Mouse (Mus musculus) brown adipose tissue, adult 24 weeks (tissue): ENCODE data around the gene Clec2g. TPM values are rescaled to one million over a fixed set of nuclear protein-coding genes. Genes with fewer than 3 reads are reported as not detected.

ENCODE experiments used
- H3K27ac ChIP-seq: fragments of 200-500 bp; replicated peaks from 2 replicates; pipeline ENCODE4 v1.5.1; 2012; ENCODE audit warnings: low read depth, mild to moderate bottlenecking, low read length
- H3K4me1 ChIP-seq: fragments of 200-500 bp; 2 replicates; pipeline ENCODE4 v1.6.1; 2012; ENCODE audit warnings: low read length, mixed read lengths; ENCODE audit not compliant: control insufficient read depth, insufficient read depth, insufficient read length
- H3K4me3 ChIP-seq: fragments of 200-500 bp; 2 replicates; pipeline ENCODE4 v1.5.1; 2012; ENCODE audit warnings: low read depth, mild to moderate bottlenecking, low read length, moderate library complexity; ENCODE audit not compliant: insufficient read depth
- polyA plus RNA-seq: library from polyadenylated mRNA; stranded (reverse); fragments of >200 nt; gene quantifications from 2 replicates; pipeline ENCODE4 v1.2.4, GENCODE M21; 2012; ENCODE audit not compliant: missing spikeins, insufficient read depth, insufficient read length

Gene Clec2g
- polyA plus RNA-seq, 1 experiment, result not detected

DNA sequence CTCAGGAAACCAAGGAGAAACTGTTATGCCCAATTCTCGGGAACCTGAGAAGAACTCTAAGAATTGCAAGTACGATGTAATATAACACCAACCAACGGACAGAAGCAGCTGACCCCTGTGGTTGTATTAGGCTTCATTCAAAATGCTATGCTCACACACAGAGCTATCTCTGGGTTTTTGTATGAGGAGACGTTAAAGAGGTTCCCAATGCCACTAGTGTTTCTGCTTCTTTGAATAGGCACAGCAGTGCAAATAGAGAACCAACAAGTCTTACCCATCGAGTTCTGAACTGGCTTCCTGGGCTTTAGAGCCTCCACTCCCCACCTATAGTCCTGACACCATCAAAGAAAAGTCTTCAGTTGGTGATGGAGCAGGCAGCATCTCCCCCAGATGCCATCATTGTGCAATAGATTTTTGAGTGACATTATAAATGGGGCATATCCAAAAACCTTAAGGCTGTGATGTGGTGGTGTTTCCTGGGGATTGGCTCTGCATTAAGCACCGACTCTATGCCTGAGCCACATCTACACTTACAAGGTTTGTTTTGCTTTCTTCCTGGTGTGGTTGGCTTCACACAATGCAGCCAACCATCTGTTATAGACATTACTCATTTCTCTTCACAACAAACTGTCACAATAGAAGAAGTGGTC, 96.1 kb downstream of the Clec2g start:
- H3K4me1 ChIP-seq, result peaks cover 4% of the 10 kb centered on the region; the same call in 1 of the 2 replicates
- no peak overlapping the region for H3K4me3 ChIP-seq
- H3K27ac ChIP-seq, result no peak overlapping the region; the same call in 1 of the 2 replicates

DNA sequence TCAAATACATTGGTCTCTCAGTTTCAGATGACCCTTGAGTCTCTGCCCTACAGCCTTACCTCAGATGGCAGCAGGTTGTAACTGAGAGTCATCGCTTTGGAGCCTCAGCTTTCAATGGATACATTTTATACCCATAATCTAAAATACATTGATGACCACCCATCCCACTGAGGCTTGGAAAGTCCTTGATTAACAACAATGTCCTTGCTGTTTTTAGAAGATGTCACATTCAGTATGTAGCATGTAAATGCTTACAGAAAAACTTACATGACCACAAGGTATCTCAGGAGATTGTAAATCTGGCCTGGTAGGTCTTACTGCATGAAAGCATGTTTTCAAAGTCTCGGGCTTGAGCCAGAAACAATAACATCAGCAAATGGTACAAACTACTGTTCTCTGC, 96.8 kb downstream of the Clec2g start:
- H3K4me3 ChIP-seq, result no peak overlapping the region
- H3K4me1 ChIP-seq, result peaks cover 4% of the 10 kb centered on the region; the same call in 1 of the 2 replicates
- H3K27ac ChIP-seq, result peak overlapping the region; percentile 9; the same call in 1 of the 2 replicates

DNA sequence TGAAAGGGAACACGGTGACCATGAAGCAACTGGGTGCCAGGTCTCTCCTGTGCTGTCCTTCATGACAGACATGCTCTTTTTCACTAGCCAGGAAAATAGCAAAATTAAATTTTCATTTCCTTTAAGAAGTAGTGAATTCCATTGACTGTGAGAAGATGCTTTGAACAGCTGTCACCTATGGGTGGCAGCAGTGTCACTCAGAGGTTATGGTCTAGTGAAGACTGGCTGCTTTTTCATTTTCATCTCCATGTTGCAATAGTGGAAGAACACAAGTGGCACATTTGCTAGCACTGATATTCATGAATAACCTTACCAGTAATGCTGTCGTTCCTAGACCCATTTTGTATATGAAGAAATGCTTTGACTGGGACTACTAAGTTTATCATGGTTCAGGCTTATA, 99.2 kb downstream of the Clec2g start:
- Histone ChIP-seq H3K4me1 (peaks cover 4% of the 10 kb centered on the region; the same call in 1 of the 2 replicates), H3K4me3 (no peak overlapping the region), H3K27ac (no peak overlapping the region)

Other genes with a start within 250 kb of the Clec2g start
- not detected in 2 replicates for gene Klrb1, start 211.3 kb upstream of the Clec2g start, polyA plus RNA-seq
- gene Klrb1c, start 145.2 kb upstream of the Clec2g start, polyA plus RNA-seq, result not detected in 2 replicates
- gene Gm44511, start 108.1 kb upstream of the Clec2g start, polyA plus RNA-seq, result not detected in 2 replicates
- gene Klrb1b, start 108.0 kb upstream of the Clec2g start, polyA plus RNA-seq, result 1.2 TPM in 1 of 2 replicates, not detected in the other
- 0.83 TPM in 1 of 2 replicates, not detected in the other for gene Clec2i, start 46.8 kb upstream of the Clec2g start, polyA plus RNA-seq
- not detected in 2 replicates for gene BC035044, start 43.3 kb upstream of the Clec2g start, polyA plus RNA-seq
- not detected in 2 replicates for gene Klrb1f, start 111.5 kb downstream of the Clec2g start, polyA plus RNA-seq
- gene Clec2e, start 166.5 kb downstream of the Clec2g start, polyA plus RNA-seq, result not detected in 2 replicates
- 58.5 and 127 TPM in 2 replicates for gene Clec2d, start 246.2 kb downstream of the Clec2g start, polyA plus RNA-seq